ENCODE assay signal across 9 mouse cellular contexts in genomic region chr5:103788476-103788875, GRCm38 (mm10).
DNase-seq lines count a peak whose midpoint lies in the region; ATAC-seq and TF ChIP-seq lines count a peak whose summit lies in the region.
"Had no signal": no experiment of that assay in that cellular context is flagged by ENCODE, and none has a peak within 500 bp of the region (broad histone marks: within the 10 kb centered on the region; RNA-seq: fewer than 3 reads in every experiment).

No protein-coding gene starts in this region.

- ATAC-seq in lung, postnatal 0 days, result peak; percentile 19; the same call in 1 of the 2 replicates
- ATAC-seq in heart, embryonic 11.5 days (replicated peaks; ENCODE audit: insufficient number of reproducible peaks, low FRiP score, low TSS enrichment), result no peak

- peak overlapping the region; percentile 68 for H3K27ac ChIP-seq in lung, postnatal 0 days (ENCODE audit: low read length)
- peak overlapping the region; percentile 66 for H3K27ac ChIP-seq in heart, embryonic 11.5 days (ENCODE audit: low read depth, low read length)
- H3K27ac ChIP-seq: forebrain, embryonic 13.5 days had no signal

- no peak for TF ChIP-seq CTCF in lung, postnatal 0 days (IDR thresholded peaks at IDR 0.05)

- H3K4me2 ChIP-seq in lung, postnatal 0 days (replicated peaks; ENCODE audit: low read depth, low read length), result no peak overlapping the region
- H3K4me2 ChIP-seq in heart, embryonic 11.5 days, result peak overlapping the region; percentile 9; the same call in 1 of the 2 replicates
- H3K4me2 ChIP-seq: forebrain, embryonic 13.5 days had no signal

- H3K9me3 ChIP-seq in lung, postnatal 0 days (ENCODE audit: low read length), result no peaks in the 10 kb centered on the region
- H3K9me3 ChIP-seq in heart, embryonic 11.5 days (replicated peaks; ENCODE audit: control insufficient read depth, low read length), result no peaks in the 10 kb centered on the region
- H3K9me3 ChIP-seq: forebrain, embryonic 13.5 days had no signal

- DNase-seq in heart, adult 18-20 months, result peak; percentile 73 to 82
- no peak for DNase-seq in heart, postnatal 36 days
- peak; percentile 51 for DNase-seq in lung, postnatal 0 days (ENCODE audit: low spot score)
- no peak for DNase-seq in lung, postnatal 25 days (ENCODE audit: low spot score)
- peak; percentile 84 for DNase-seq in retina, postnatal 1 day
- no peak for DNase-seq in right cerebral cortex, postnatal 10 days (ENCODE audit: low spot score in 2 of 2)
- DNase-seq in urinary bladder, postnatal 25 days (ENCODE audit: low spot score), result no peak

- no peaks in the 10 kb centered on the region for H3K27me3 ChIP-seq in lung, postnatal 0 days (replicated peaks; ENCODE audit: insufficient read depth, low read length)
- H3K27me3 ChIP-seq in heart, embryonic 11.5 days (ENCODE audit: control insufficient read depth, insufficient read depth, low read length), result no peaks in the 10 kb centered on the region
- H3K27me3 ChIP-seq: forebrain, embryonic 13.5 days had no signal

- H3K4me1 ChIP-seq in lung, postnatal 0 days (ENCODE audit: insufficient read depth, low read depth, low read length), result peaks cover 9% of the 10 kb centered on the region
- peaks cover 17% of the 10 kb centered on the region for H3K4me1 ChIP-seq in heart, embryonic 11.5 days (ENCODE audit: control insufficient read depth, insufficient read depth, low read length)

- TF ChIP-seq EP300 in lung, postnatal 0 days (IDR thresholded peaks at IDR 0.05), result no peak

- whole genome bisulfite sequencing in lung, postnatal 0 days, result 29% methylated on average over 6 of the region's 6 CpGs
- 32% methylated on average over 6 of the region's 6 CpGs for WGBS in heart, embryonic 11.5 days (ENCODE audit: insufficient replicate concordance)

- intact Hi-C loops in heart, postnatal 36 days (cut with DNase I), result loop anchor here (2.0 kb wide), 2 partner anchors 18 to 36 kb away; no protein-coding TSS in a partner anchor

- H3K4me3 ChIP-seq in lung, postnatal 0 days (ENCODE audit: low read depth, low read length), result no peak overlapping the region
- no peak overlapping the region for H3K4me3 ChIP-seq in heart, embryonic 11.5 days (ENCODE audit: low read depth, low read length)
- H3K4me3 ChIP-seq: forebrain, embryonic 13.5 days had no signal

- H3K9ac ChIP-seq in lung, postnatal 0 days (replicated peaks; ENCODE audit: low read depth), result no peak overlapping the region
- no peak overlapping the region for H3K9ac ChIP-seq in heart, embryonic 11.5 days (ENCODE audit: low read depth, low read length)
- H3K9ac ChIP-seq: forebrain, embryonic 13.5 days had no signal

- peaks cover 8% of the 10 kb centered on the region; the same call in 1 of the 2 replicates for H3K36me3 ChIP-seq in lung, postnatal 0 days (ENCODE audit: insufficient read depth, low read length)
- 0 out of 2 replicates have a peak, but pooled peaks cover 2% of the 10 kb centered on the region for H3K36me3 ChIP-seq in heart, embryonic 11.5 days (ENCODE audit: control insufficient read depth, insufficient read depth, low read length)

Comparison
In these comparisons a context has a peak if more than half of its experiments do, and no peak if none do; other contexts are left out.
1. DNase-seq: peak in heart, adult 18-20 months (2 of 2), lung, postnatal 0 days (single experiment) and retina, postnatal 1 day (single experiment); none in heart, postnatal 36 days (0 of 2), lung, postnatal 25 days (single experiment), right cerebral cortex, postnatal 10 days (0 of 2) and urinary bladder, postnatal 25 days (single experiment).